Mouse (Mus musculus) MEL (cell line): Measurements from ENCODE around the gene Fbxo21. TPM values are rescaled to one million over a fixed set of nuclear protein-coding genes. Genes with fewer than 3 reads are reported as not detected.

Experiments used
- DNase-seq: peaks from one replicate; pipeline ENCODE4 v3.0.0; 2011; ENCODE audit warnings: low read depth, low spot score
- H3K27ac ChIP-seq: 2 replicates; pipeline ENCODE4 v1.5.1; 2012; ENCODE audit warnings: low read depth, mild to moderate bottlenecking, control low read depth, low read length, moderate library complexity; ENCODE audit not compliant: control insufficient read depth
- H3K27me3 ChIP-seq, 2 experiments: fragments of 150-350 bp in 1 of 2; sonication (generic) in 1 of 2; 2 replicates each; pipeline ENCODE4 v1.6.1; 2012; ENCODE audit warnings: low read length in 2 of 2, mild to moderate bottlenecking in 2 of 2, improper control_type of control experiment in 1 of 2, moderate library complexity in 1 of 2; ENCODE audit not compliant: insufficient read depth in 2 of 2, control insufficient read depth in 1 of 2
- H3K36me3 ChIP-seq, 2 experiments: 2 replicates each; pipeline ENCODE4 v1.6.1; 2012 to 2014; ENCODE audit warnings: low read length in 2 of 2, improper control_type of control experiment in 1 of 2, inconsistent platforms in 1 of 2, mild to moderate bottlenecking in 1 of 2; ENCODE audit not compliant: insufficient read depth in 2 of 2, control insufficient read depth in 1 of 2
- H3K4me1 ChIP-seq, 2 experiments: fragments of 150-350 bp in 1 of 2; sonication (generic) in 1 of 2; 2 replicates each; pipeline ENCODE4 v1.6.1; 2012; ENCODE audit warnings: low read length in 2 of 2, improper control_type of control experiment in 1 of 2, mild to moderate bottlenecking in 1 of 2; ENCODE audit not compliant: insufficient read depth in 2 of 2, control insufficient read depth in 1 of 2
- H3K4me3 ChIP-seq, 2 experiments: fragments of 150-350 bp in 1 of 2; sonication (generic) in 1 of 2; 2 replicates each; pipeline ENCODE4 v1.5.1; 2012; ENCODE audit warnings: low read depth in 2 of 2, low read length in 2 of 2, mild to moderate bottlenecking in 2 of 2, moderate library complexity in 2 of 2, control low read depth in 1 of 2, improper control_type of control experiment in 1 of 2; ENCODE audit not compliant: control insufficient read depth in 1 of 2, insufficient read depth in 1 of 2
- H3K79me2 ChIP-seq: 2 replicates; pipeline ENCODE4 v1.6.1; 2012; ENCODE audit warnings: mild to moderate bottlenecking, low read length, moderate library complexity; ENCODE audit not compliant: control insufficient read depth, poor library complexity, insufficient read depth
- H3K9ac ChIP-seq: 2 replicates; pipeline ENCODE4 v1.6.1; 2012; ENCODE audit warnings: low read depth, mild to moderate bottlenecking, control low read depth, low read length, moderate library complexity; ENCODE audit not compliant: control insufficient read depth, poor library complexity, severe bottlenecking
- H3K9me3 ChIP-seq: fragments of 150-350 bp; sonication (generic); replicated peaks from 2 replicates; pipeline ENCODE4 v1.6.1; 2012; ENCODE audit warnings: mild to moderate bottlenecking, low read length, improper control_type of control experiment, moderate library complexity; ENCODE audit not compliant: insufficient read depth
- BHLHE40 ChIP-seq: IDR thresholded peaks from 2 replicates; pipeline ENCODE4 v1.6.1; 2012; ENCODE audit warnings: low read depth, mild to moderate bottlenecking, inconsistent platforms, low read length, improper control_type of control experiment, borderline replicate concordance
- CHD2 ChIP-seq: IDR thresholded peaks from 2 replicates; pipeline ENCODE4 v1.6.1; 2011; ENCODE audit warnings: low read length, improper control_type of control experiment
- CTCF ChIP-seq, 3 experiments: IDR thresholded peaks in 2 of 3; conservative IDR thresholded peaks in 1 of 3; 2 replicates each; pipeline ENCODE4 v1.5.1; 2011 to 2012; ENCODE audit warnings: low read length in 3 of 3, low read depth in 2 of 3, mild to moderate bottlenecking in 2 of 3, improper control_type of control experiment in 1 of 3, inconsistent platforms in 1 of 3, mixed read lengths in 1 of 3, moderate library complexity in 1 of 3; ENCODE audit not compliant: control insufficient read depth in 1 of 3, insufficient read depth in 1 of 3, poor library complexity in 1 of 3, severe bottlenecking in 1 of 3
- ELF1 ChIP-seq: IDR thresholded peaks from 2 replicates; pipeline ENCODE4 v1.6.1; 2014; ENCODE audit warnings: low read depth, mild to moderate bottlenecking, inconsistent platforms, low read length, improper control_type of control experiment, moderate library complexity
- EP300 ChIP-seq, 2 experiments: IDR thresholded peaks; 2 replicates each; pipeline ENCODE4 v1.6.1; 2011; ENCODE audit warnings: improper control_type of control experiment in 2 of 2, low read length in 2 of 2, low read depth in 1 of 2, mild to moderate bottlenecking in 1 of 2
- ETS1 ChIP-seq: IDR thresholded peaks from 2 replicates; pipeline ENCODE4 v1.6.1; 2012; ENCODE audit warnings: low read depth, mild to moderate bottlenecking, inconsistent platforms, low read length, improper control_type of control experiment, moderate library complexity
- GABPA ChIP-seq: IDR thresholded peaks from 2 replicates; pipeline ENCODE4 v1.6.1; 2012; ENCODE audit warnings: low read depth, mild to moderate bottlenecking, inconsistent platforms, low read length, improper control_type of control experiment, moderate library complexity
- HCFC1 ChIP-seq: IDR thresholded peaks from 2 replicates; pipeline ENCODE4 v1.6.1; 2012; ENCODE audit warnings: low read depth, mild to moderate bottlenecking, inconsistent platforms, low read length, improper control_type of control experiment, moderate library complexity
- JUND ChIP-seq: IDR thresholded peaks from 2 replicates; pipeline ENCODE4 v1.6.1; 2011; ENCODE audit warnings: low read depth, mild to moderate bottlenecking, improper control_type of control experiment, low read length
- MYC ChIP-seq: IDR thresholded peaks from 2 replicates; pipeline ENCODE4 v1.6.1; 2011; ENCODE audit warnings: low read depth, mild to moderate bottlenecking, low read length, improper control_type of control experiment, moderate library complexity
- NELFE ChIP-seq: IDR thresholded peaks from 2 replicates; pipeline ENCODE4 v1.6.1; 2011; ENCODE audit warnings: low read depth, low read length, improper control_type of control experiment
- POLR2A ChIP-seq, 2 experiments: IDR thresholded peaks; 2 replicates each; pipeline ENCODE4 v1.6.1; 2011 to 2012; ENCODE audit warnings: low read length in 2 of 2, mild to moderate bottlenecking in 2 of 2, control low read depth in 1 of 2, improper control_type of control experiment in 1 of 2, low read depth in 1 of 2, moderate library complexity in 1 of 2; ENCODE audit not compliant: control insufficient read depth in 1 of 2, insufficient read depth in 1 of 2, poor library complexity in 1 of 2
- POLR2AphosphoS2 ChIP-seq: IDR thresholded peaks from 2 replicates; pipeline ENCODE4 v1.6.1; 2011; ENCODE audit warnings: low read length, improper control_type of control experiment
- POLR2AphosphoS5 ChIP-seq: IDR thresholded peaks from 2 replicates; pipeline ENCODE4 v1.6.1; 2012; ENCODE audit warnings: low read depth, borderline replicate concordance, mild to moderate bottlenecking, inconsistent platforms, low read length, moderate library complexity, mixed read lengths
- RCOR1 ChIP-seq: IDR thresholded peaks from 2 replicates; pipeline ENCODE4 v1.6.1; 2012; ENCODE audit warnings: low read depth, mild to moderate bottlenecking, inconsistent platforms, low read length, improper control_type of control experiment
- SIN3A ChIP-seq: IDR thresholded peaks from 2 replicates; pipeline ENCODE4 v1.6.1; 2012; ENCODE audit warnings: low read length, improper control_type of control experiment, inconsistent platforms
- SMC3 ChIP-seq: IDR thresholded peaks from 2 replicates; pipeline ENCODE4 v1.6.1; 2011; ENCODE audit warnings: low read depth, low read length, improper control_type of control experiment
- TBP ChIP-seq: IDR thresholded peaks from 2 replicates; pipeline ENCODE4 v1.8.0; 2011; ENCODE audit warnings: low read depth, low read length, improper control_type of control experiment
- TCF12 ChIP-seq: IDR thresholded peaks from 2 replicates; pipeline ENCODE4 v1.6.1; 2014; ENCODE audit warnings: low read depth, mild to moderate bottlenecking, inconsistent platforms, low read length, improper control_type of control experiment, moderate library complexity
- UBTF ChIP-seq: IDR thresholded peaks from 2 replicates; pipeline ENCODE4 v1.6.1; 2012; ENCODE audit warnings: low read depth, mild to moderate bottlenecking, inconsistent platforms, low read length, improper control_type of control experiment, moderate library complexity, borderline replicate concordance; ENCODE audit not compliant: insufficient read depth
- USF1 ChIP-seq: IDR thresholded peaks from 2 replicates; pipeline ENCODE4 v1.6.1; 2014; ENCODE audit warnings: low read depth, mild to moderate bottlenecking, inconsistent platforms, low read length, improper control_type of control experiment, moderate library complexity
- USF2 ChIP-seq, 2 experiments: IDR thresholded peaks; 2 replicates each; pipeline ENCODE4 v1.6.1; 2011 to 2012; ENCODE audit warnings: improper control_type of control experiment in 2 of 2, low read length in 2 of 2, borderline replicate concordance in 1 of 2, inconsistent platforms in 1 of 2, low read depth in 1 of 2, mild to moderate bottlenecking in 1 of 2; ENCODE audit not compliant: insufficient read depth in 1 of 2
- ZKSCAN1 ChIP-seq: IDR thresholded peaks from 2 replicates; pipeline ENCODE4 v1.6.1; 2012; ENCODE audit warnings: low read depth, mild to moderate bottlenecking, inconsistent platforms, low read length, improper control_type of control experiment, moderate library complexity
- ZMIZ1 ChIP-seq: IDR thresholded peaks from 2 replicates; pipeline ENCODE4 v1.6.1; 2012; ENCODE audit warnings: low read depth, mild to moderate bottlenecking, inconsistent platforms, low read length, improper control_type of control experiment, moderate library complexity
- polyA plus RNA-seq, 2 experiments: library from polyadenylated mRNA; stranded (reverse) in 1 of 2; unstranded in 1 of 2; fragments of >175 nt in 1 of 2; fragments of >200 nt in 1 of 2; gene quantifications; 2 replicates each; pipeline versions ENCODE4 v1.2.1 to v1.2.4; 2012; ENCODE audit warnings: low replicate concordance in 2 of 2, low read depth in 1 of 2; ENCODE audit not compliant: insufficient read length in 2 of 2, insufficient read depth in 1 of 2, missing spikeins in 1 of 2
- total RNA-seq: library from RNA; depleted of rRNA; stranded (reverse); fragments of 300-350 nt; gene quantifications from 2 replicates; pipeline ENCODE4 v1.2.3, GENCODE M21; 2012

The Fbxo21 gene
- total and polyA plus RNA-seq, 3 experiments, result 10.4 to 20.5 TPM; not detected in 1

- no peak overlapping the region for H3K9ac ChIP-seq
- H3K27ac ChIP-seq, result no peak overlapping the region
- no peaks in the 10 kb centered on the region for H3K36me3 ChIP-seq
- DNase-seq, result no peak
- peaks cover 0 to 6% of the 10 kb centered on the region in 2 experiments; a peak in 1 of 4 replicates for H3K4me1 ChIP-seq
- H3K79me2 ChIP-seq, result no peaks in the 10 kb centered on the region
- no peaks in the 10 kb centered on the region for H3K27me3 ChIP-seq
- H3K4me3 ChIP-seq, result no peak overlapping the region
- H3K9me3 ChIP-seq, result no peaks in the 10 kb centered on the region
- TF ChIP-seq CTCF (IDR thresholded peaks at IDR 0.05 in 2 of 3, conservative IDR thresholded peaks at IDR 0.05 in 1 of 3; ENCODE audit: control insufficient read depth in 1 of 3, insufficient read depth in 1 of 3, low read depth in 2 of 3, low read length in 3 of 3, poor library complexity in 1 of 3, severe bottlenecking in 1 of 3) (no peak), SMC3 (no peak), POLR2AphosphoS2 (no peak), RCOR1 (no peak), TBP (no peak), TCF12 (no peak), SIN3A (no peak), UBTF (no peak), ZMIZ1 (no peak), MYC (no peak), USF2 (IDR thresholded peaks at IDR 0.05; ENCODE audit: borderline replicate concordance in 1 of 2, insufficient read depth in 1 of 2, low read depth in 1 of 2, low read length in 2 of 2) (no peak), ZKSCAN1 (no peak), ETS1 (no peak), POLR2A (IDR thresholded peaks at IDR 0.05; ENCODE audit: control insufficient read depth in 1 of 2, insufficient read depth in 1 of 2, low read depth in 1 of 2, low read length in 2 of 2, poor library complexity in 1 of 2) (no peak), GABPA (no peak)
Measured at GRCm38 (mm10) chr5:118053205-118053604, 76.7 kb downstream of the Fbxo21 start.

GRCm38 (mm10) chr5:118057508-118058111, 81.1 kb downstream of the Fbxo21 start:
- DNase-seq, result no peak
- no peaks in the 10 kb centered on the region for H3K4me1 ChIP-seq
- H3K9ac ChIP-seq, result no peak overlapping the region
- H3K27ac ChIP-seq, result no peak overlapping the region
- H3K27me3 ChIP-seq, result no peaks in the 10 kb centered on the region
- H3K9me3 ChIP-seq, result no peaks in the 10 kb centered on the region
- TF ChIP-seq BHLHE40, result no peak
- TF ChIP-seq JUND, result no peak
- TF ChIP-seq ELF1, result no peak
- no peak for TF ChIP-seq NELFE
- TF ChIP-seq CTCF (IDR thresholded peaks at IDR 0.05 in 2 of 3, conservative IDR thresholded peaks at IDR 0.05 in 1 of 3; ENCODE audit: control insufficient read depth in 1 of 3, insufficient read depth in 1 of 3, low read depth in 2 of 3, low read length in 3 of 3, poor library complexity in 1 of 3, severe bottlenecking in 1 of 3), result no peak
- no peak for TF ChIP-seq POLR2AphosphoS2
- no peak for TF ChIP-seq TBP
- TF ChIP-seq SIN3A, result no peak
- no peak for TF ChIP-seq SMC3
- TF ChIP-seq USF1, result no peak
- no peak for TF ChIP-seq POLR2AphosphoS5
- TF ChIP-seq GABPA, result no peak
- no peak for TF ChIP-seq USF2 (IDR thresholded peaks at IDR 0.05; ENCODE audit: borderline replicate concordance in 1 of 2, insufficient read depth in 1 of 2, low read depth in 1 of 2, low read length in 2 of 2)
- no peak for TF ChIP-seq CHD2
- no peak for TF ChIP-seq ZKSCAN1
- no peak for TF ChIP-seq EP300 (IDR thresholded peaks at IDR 0.05; ENCODE audit: low read depth in 1 of 2, low read length in 2 of 2)
- TF ChIP-seq HCFC1, result no peak
- no peak for TF ChIP-seq MYC
- H3K36me3 ChIP-seq, result no peaks in the 10 kb centered on the region
- H3K4me3 ChIP-seq, result no peak overlapping the region
- no peaks in the 10 kb centered on the region for H3K79me2 ChIP-seq
